In the genomic region with DNA sequence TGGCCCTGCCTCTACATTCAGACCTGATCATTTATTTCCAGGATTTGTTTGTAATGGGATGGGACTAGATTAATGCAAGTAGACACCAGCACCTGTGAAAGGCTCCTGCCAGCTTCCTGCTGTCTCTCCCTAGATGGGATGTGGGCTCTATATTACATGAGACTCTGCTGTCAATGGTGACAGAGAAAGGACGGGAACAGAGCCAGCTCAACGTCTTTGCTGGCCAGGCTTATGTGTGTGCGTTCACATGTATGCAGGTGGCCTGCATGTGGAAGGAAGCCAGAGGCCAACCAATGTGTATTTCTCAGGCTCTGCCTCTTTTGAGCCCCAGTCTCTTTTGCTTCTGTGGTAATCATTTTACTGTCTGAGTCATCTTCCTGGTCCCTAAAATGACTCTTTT, we compare ENCODE assay signal across 19 mouse cellular contexts. TPM values are rescaled to one million over a fixed set of nuclear protein-coding genes. Genes with fewer than 3 reads are reported as not detected.
DNase-seq lines count a peak whose midpoint lies in the region; ATAC-seq and TF ChIP-seq lines count a peak whose summit lies in the region.
"Had no signal": no experiment of that assay in that cellular context is flagged by ENCODE, and none has a peak within 500 bp of the region (broad histone marks: within the 10 kb centered on the region; RNA-seq: fewer than 3 reads in every experiment).

No protein-coding gene starts in this region.

- no peak overlapping the region for H3K4me2 ChIP-seq in midbrain, postnatal 0 days (ENCODE audit: low read depth, low read length, poor library complexity, severe bottlenecking)
- no peak overlapping the region for H3K4me2 ChIP-seq in midbrain, embryonic 13.5 days (replicated peaks)
- H3K4me2 ChIP-seq: forebrain, embryonic 15.5 days; heart, embryonic 11.5 days; heart, embryonic 15.5 days; hindbrain, embryonic 13.5 days had no signal

- H3K36me3 ChIP-seq in midbrain, postnatal 0 days (ENCODE audit: insufficient read depth, low read length), result 0 out of 2 replicates have a peak, but pooled peaks cover 3% of the 10 kb centered on the region
- H3K36me3 ChIP-seq in midbrain, embryonic 13.5 days, result no peaks in the 10 kb centered on the region
- H3K36me3 ChIP-seq: forebrain, embryonic 15.5 days; hindbrain, embryonic 13.5 days had no signal

- no peaks in the 10 kb centered on the region for H3K27me3 ChIP-seq in cerebellum, adult 2 months (ENCODE audit: control insufficient read depth, insufficient read depth, low read length)
- H3K27me3 ChIP-seq in midbrain, postnatal 0 days (ENCODE audit: insufficient read depth, low read length), result no peaks in the 10 kb centered on the region
- H3K27me3 ChIP-seq in midbrain, embryonic 13.5 days, result no peaks in the 10 kb centered on the region
- H3K27me3 ChIP-seq: CH12.LX; forebrain, embryonic 15.5 days; heart, embryonic 15.5 days; hindbrain, embryonic 13.5 days had no signal

- no peak overlapping the region for H3K9ac ChIP-seq in midbrain, postnatal 0 days (replicated peaks; ENCODE audit: low read length, poor library complexity, severe bottlenecking)
- H3K9ac ChIP-seq in midbrain, embryonic 13.5 days (replicated peaks), result no peak overlapping the region
- H3K9ac ChIP-seq: forebrain, embryonic 15.5 days; heart, embryonic 15.5 days; hindbrain, embryonic 13.5 days had no signal

- H3K27ac ChIP-seq in cerebellum, adult 2 months (ENCODE audit: insufficient read depth, low read length), result no peak overlapping the region
- no peak overlapping the region for H3K27ac ChIP-seq in midbrain, postnatal 0 days (ENCODE audit: low read depth, low read length)
- no peak overlapping the region for H3K27ac ChIP-seq in midbrain, embryonic 13.5 days
- H3K27ac ChIP-seq: embryonic facial prominence, embryonic 10.5 days; forebrain, embryonic 10.5 days; forebrain, embryonic 15.5 days; heart, embryonic 15.5 days; hindbrain, embryonic 13.5 days had no signal

- TF ChIP-seq CTCF in cerebellum, adult 2 months (IDR thresholded peaks at IDR 0.05; ENCODE audit: borderline replicate concordance, insufficient read depth, low read depth, low read length), result no peak
- TF ChIP-seq CTCF in midbrain, postnatal 0 days (IDR thresholded peaks at IDR 0.05), result no peak

- ATAC-seq in midbrain, postnatal 0 days (ENCODE audit: low FRiP score), result no peak
- no peak for ATAC-seq in midbrain, embryonic 13.5 days
- ATAC-seq: forebrain, embryonic 15.5 days; intestine, embryonic 16.5 days had no signal

- H3K4me3 ChIP-seq in cerebellum, adult 2 months (replicated peaks; ENCODE audit: insufficient read depth, low read depth, low read length), result no peak overlapping the region
- no peak overlapping the region for H3K4me3 ChIP-seq in midbrain, postnatal 0 days (ENCODE audit: low read depth, low read length)
- H3K4me3 ChIP-seq in midbrain, embryonic 13.5 days (replicated peaks), result no peak overlapping the region
- H3K4me3 ChIP-seq: embryonic facial prominence, embryonic 10.5 days; forebrain, embryonic 10.5 days; forebrain, embryonic 15.5 days; heart, embryonic 15.5 days; hindbrain, embryonic 13.5 days had no signal

- no peaks in the 10 kb centered on the region for H3K9me3 ChIP-seq in midbrain, postnatal 0 days (ENCODE audit: low read length)
- no peaks in the 10 kb centered on the region for H3K9me3 ChIP-seq in midbrain, embryonic 13.5 days
- H3K9me3 ChIP-seq: embryonic facial prominence, embryonic 10.5 days; forebrain, embryonic 10.5 days; forebrain, embryonic 15.5 days; heart, embryonic 15.5 days; hindbrain, embryonic 13.5 days had no signal

- 18% methylated on average over 3 of the region's 3 CpGs for WGBS in cerebellum, adult 2 months
- 77% methylated on average over 3 of the region's 3 CpGs for WGBS in midbrain, postnatal 0 days
- WGBS in midbrain, embryonic 13.5 days, result 90% methylated on average over 3 of the region's 3 CpGs

- H3K4me1 ChIP-seq in cerebellum, adult 2 months (ENCODE audit: control insufficient read depth, insufficient read depth, low read length), result peaks cover 13% of the 10 kb centered on the region
- no peaks in the 10 kb centered on the region for H3K4me1 ChIP-seq in midbrain, postnatal 0 days (ENCODE audit: insufficient read depth, low read length)
- H3K4me1 ChIP-seq in midbrain, embryonic 13.5 days (replicated peaks), result 0 out of 2 replicates have a peak, but pooled peaks cover 3% of the 10 kb centered on the region
- H3K4me1 ChIP-seq: heart, embryonic 15.5 days had no signal

- peak; percentile 34 to 38 for DNase-seq in cerebellum, adult 2 months
- DNase-seq in cerebellum, adult 11 months, result no peak
- peak; percentile 48 for DNase-seq in midbrain, postnatal 0 days (ENCODE audit: low spot score)
- peak; percentile 70 to 71 for DNase-seq in cerebellum, postnatal 14 days
- DNase-seq in adrenal gland, adult 8-10 months, result no peak
- DNase-seq in layer of hippocampus, postnatal 36 days, result no peak
- DNase-seq: adrenal gland, postnatal 10 days; heart, adult 18-20 months; heart, postnatal 14 days; kidney, adult 2 months had no signal

- TF ChIP-seq POLR2A in cerebellum, adult 2 months (IDR thresholded peaks at IDR 0.05; ENCODE audit: borderline replicate concordance, insufficient read depth, low read length), result no peak

RNA-seq across cellular contexts. Expression of gene Wipi1, which starts 33.2 kb away (rescaled TPM):
- polyA plus RNA-seq in cerebellum, adult 2 months (2012; rRNA removed), result 20.4 and 23.1 TPM in 2 replicates
- total RNA-seq in midbrain, postnatal 0 days (2014; rRNA removed), result 12.7 and 14.9 TPM in 2 replicates
- 17.1 and 18.3 TPM in 2 replicates for polyA plus RNA-seq in midbrain, postnatal 0 days (2015; fragmentation: Nextera tagmentation; extraction: Ambion mirVana)
- 12.2 and 12.8 TPM in 2 replicates for polyA plus RNA-seq in midbrain, embryonic 13.5 days (2015; fragmentation: Nextera tagmentation; extraction: Ambion mirVana)
- total RNA-seq in adrenal gland, adult 8-10 months (2022), result 10 to 100 TPM; 32.2 to 43.7 (median 40.0) TPM
- 10 to 100 TPM; 22.4 to 23.5 TPM for total RNA-seq in layer of hippocampus, postnatal 36 days (2021)

Comparison
In these comparisons a context has a peak if more than half of its experiments do, and no peak if none do; other contexts are left out.
1. DNase-seq: peak in cerebellum, adult 2 months (2 of 2), midbrain, postnatal 0 days (single experiment) and cerebellum, postnatal 14 days (2 of 2); none in cerebellum, adult 11 months (single experiment), adrenal gland, adult 8-10 months (single experiment) and layer of hippocampus, postnatal 36 days (0 of 2).